Mouse (Mus musculus): ENCODE results near the gene Pik3ip1.

- TF ChIP-seq POLR2A (IDR thresholded peaks at IDR 0.05; ENCODE audit: low read depth, low read length): no peak
- no peak for TF ChIP-seq CTCF (IDR thresholded peaks at IDR 0.05; ENCODE audit: extremely low read depth, insufficient read depth, insufficient read length, insufficient replicate concordance)
These were observed 4.6 kb downstream of the Pik3ip1 start for GRCm38 (mm10) chr11:3334711-3335316.

Measured in spleen, adult 2 months (tissue).